Mouse (Mus musculus): ENCODE measurements around the gene Bmx. TPM values are rescaled to one million over a fixed set of nuclear protein-coding genes. Genes with fewer than 3 reads are reported as not detected.

Gene Bmx
- polyA plus RNA-seq, 1 experiment, result not detected

GRCm38 (mm10) chrX:164264861-164265260 is 6.9 kb upstream of the Bmx start:
- Histone ChIP-seq H3K27me3 (ENCODE audit: control insufficient read depth) (no peaks in the 10 kb centered on the region; the same call in 1 of the 2 replicates), H3K4me1 (ENCODE audit: control insufficient read depth) (peaks cover 9% of the 10 kb centered on the region), H3K36me3 (ENCODE audit: control insufficient read depth) (no peaks in the 10 kb centered on the region), H3K9me3 (ENCODE audit: control insufficient read depth, low read length) (no peaks in the 10 kb centered on the region), H3K4me3 (replicated peaks) (no peak overlapping the region)
- TF ChIP-seq TAL1 (IDR thresholded peaks at IDR 0.05; ENCODE audit: low read length), result no peak
- no peak for TF ChIP-seq GATA1 (IDR thresholded peaks at IDR 0.05; ENCODE audit: low read length)

GRCm38 (mm10) chrX:164262286-164262685 is 4.3 kb upstream of the Bmx start:
- no peaks in the 10 kb centered on the region; the same call in 1 of the 2 replicates for H3K27me3 ChIP-seq (ENCODE audit: control insufficient read depth)
- H3K4me1 ChIP-seq (ENCODE audit: control insufficient read depth), result no peaks in the 10 kb centered on the region; the same call in 1 of the 2 replicates
- H3K4me3 ChIP-seq (replicated peaks), result no peak overlapping the region
- H3K9me3 ChIP-seq (ENCODE audit: control insufficient read depth, low read length), result no peaks in the 10 kb centered on the region
- no peak for TF ChIP-seq GATA1 (IDR thresholded peaks at IDR 0.05; ENCODE audit: low read length)
- TF ChIP-seq TAL1 (IDR thresholded peaks at IDR 0.05; ENCODE audit: low read length), result no peak
- H3K36me3 ChIP-seq (ENCODE audit: control insufficient read depth), result no peaks in the 10 kb centered on the region

- Histone ChIP-seq H3K4me3 (replicated peaks) (no peak overlapping the region), H3K27me3 (ENCODE audit: control insufficient read depth) (no peaks in the 10 kb centered on the region), H3K36me3 (ENCODE audit: control insufficient read depth) (no peaks in the 10 kb centered on the region), H3K4me1 (ENCODE audit: control insufficient read depth) (no peaks in the 10 kb centered on the region), H3K9me3 (ENCODE audit: control insufficient read depth, low read length) (no peaks in the 10 kb centered on the region)
- TF ChIP-seq GATA1 (IDR thresholded peaks at IDR 0.05; ENCODE audit: low read length) (no peak), TAL1 (IDR thresholded peaks at IDR 0.05; ENCODE audit: low read length) (no peak)
These were observed 669 bp upstream of the Bmx start for GRCm38 (mm10) chrX:164258662-164259061.

GRCm38 (mm10) chrX:164256527-164256926 is 1.5 kb downstream of the Bmx start:
- no peaks in the 10 kb centered on the region for H3K27me3 ChIP-seq (ENCODE audit: control insufficient read depth)
- no peak overlapping the region for H3K4me3 ChIP-seq (replicated peaks)
- TF ChIP-seq TAL1 (IDR thresholded peaks at IDR 0.05; ENCODE audit: low read length) (no peak), GATA1 (IDR thresholded peaks at IDR 0.05; ENCODE audit: low read length) (no peak)
- no peaks in the 10 kb centered on the region for H3K36me3 ChIP-seq (ENCODE audit: control insufficient read depth)
- no peaks in the 10 kb centered on the region for H3K4me1 ChIP-seq (ENCODE audit: control insufficient read depth)
- no peaks in the 10 kb centered on the region for H3K9me3 ChIP-seq (ENCODE audit: control insufficient read depth, low read length)

GRCm38 (mm10) chrX:164246722-164247121 is 11.3 kb downstream of the Bmx start:
- TF ChIP-seq TAL1 (IDR thresholded peaks at IDR 0.05; ENCODE audit: low read length) (no peak), GATA1 (IDR thresholded peaks at IDR 0.05; ENCODE audit: low read length) (no peak)
- H3K4me1 ChIP-seq (ENCODE audit: control insufficient read depth), result no peaks in the 10 kb centered on the region
- no peaks in the 10 kb centered on the region for H3K36me3 ChIP-seq (ENCODE audit: control insufficient read depth)
- no peaks in the 10 kb centered on the region for H3K9me3 ChIP-seq (ENCODE audit: control insufficient read depth, low read length)
- no peaks in the 10 kb centered on the region for H3K27me3 ChIP-seq (ENCODE audit: control insufficient read depth)
- H3K4me3 ChIP-seq (replicated peaks), result no peak overlapping the region

GRCm38 (mm10) chrX:164245714-164246113 is 12.3 kb downstream of the Bmx start:
- TF ChIP-seq GATA1 (IDR thresholded peaks at IDR 0.05; ENCODE audit: low read length), result no peak
- TF ChIP-seq TAL1 (IDR thresholded peaks at IDR 0.05; ENCODE audit: low read length), result no peak
- Histone ChIP-seq H3K36me3 (ENCODE audit: control insufficient read depth) (no peaks in the 10 kb centered on the region), H3K4me3 (replicated peaks) (no peak overlapping the region), H3K4me1 (ENCODE audit: control insufficient read depth) (no peaks in the 10 kb centered on the region), H3K9me3 (ENCODE audit: control insufficient read depth, low read length) (no peaks in the 10 kb centered on the region), H3K27me3 (ENCODE audit: control insufficient read depth) (no peaks in the 10 kb centered on the region)

DNA sequence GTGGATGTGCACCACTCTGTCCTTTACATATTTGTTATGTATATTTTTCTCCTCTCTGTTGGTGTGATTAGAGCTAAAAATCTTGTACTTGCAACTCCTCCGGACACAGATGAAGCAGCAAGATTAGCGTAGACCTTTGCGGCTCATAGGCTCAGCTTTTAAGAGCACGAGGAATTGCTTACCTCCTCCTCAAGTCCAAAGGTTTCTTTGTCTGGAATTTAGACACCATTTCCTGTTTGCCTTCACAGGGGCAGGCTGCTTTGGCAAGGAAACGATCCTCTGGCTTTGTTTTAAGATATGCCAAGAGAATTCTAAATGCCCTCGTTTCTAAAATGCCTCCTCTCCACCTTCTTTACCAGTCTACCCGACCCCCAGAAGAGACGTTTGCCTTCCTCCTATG is 24.6 kb downstream of the Bmx start:
- no peaks in the 10 kb centered on the region for H3K27me3 ChIP-seq (ENCODE audit: control insufficient read depth)
- no peaks in the 10 kb centered on the region for H3K36me3 ChIP-seq (ENCODE audit: control insufficient read depth)
- no peak overlapping the region for H3K4me3 ChIP-seq (replicated peaks)
- no peaks in the 10 kb centered on the region for H3K4me1 ChIP-seq (ENCODE audit: control insufficient read depth)
- TF ChIP-seq GATA1 (IDR thresholded peaks at IDR 0.05; ENCODE audit: low read length), result no peak
- no peak for TF ChIP-seq TAL1 (IDR thresholded peaks at IDR 0.05; ENCODE audit: low read length)
- 0 out of 2 replicates have a peak, but pooled peaks cover 2% of the 10 kb centered on the region for H3K9me3 ChIP-seq (ENCODE audit: control insufficient read depth, low read length)

DNA sequence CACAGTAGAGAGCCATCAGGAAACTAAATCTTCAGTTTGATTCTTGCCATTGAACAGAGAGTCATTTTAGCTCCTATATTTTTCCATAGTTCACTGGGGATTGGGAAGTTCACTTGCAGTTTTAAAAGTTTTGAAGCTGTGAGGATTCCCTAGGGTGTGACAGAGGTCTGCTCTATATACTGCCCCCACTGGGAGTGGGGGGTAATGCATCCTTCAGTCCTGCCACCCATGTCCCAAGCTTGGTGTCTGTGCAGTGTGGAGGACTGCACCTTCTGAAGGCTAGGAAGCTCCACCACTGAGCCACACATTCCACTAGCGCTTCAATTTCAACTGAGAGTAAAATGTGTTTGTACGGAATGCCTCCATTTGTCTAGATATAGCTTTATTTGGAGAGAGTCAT is 36.0 kb downstream of the Bmx start:
- Histone ChIP-seq H3K36me3 (ENCODE audit: control insufficient read depth) (no peaks in the 10 kb centered on the region), H3K4me3 (replicated peaks) (no peak overlapping the region), H3K4me1 (ENCODE audit: control insufficient read depth) (no peaks in the 10 kb centered on the region), H3K9me3 (ENCODE audit: control insufficient read depth, low read length) (no peaks in the 10 kb centered on the region), H3K27me3 (ENCODE audit: control insufficient read depth) (no peaks in the 10 kb centered on the region)
- TF ChIP-seq TAL1 (IDR thresholded peaks at IDR 0.05; ENCODE audit: low read length) (no peak), GATA1 (IDR thresholded peaks at IDR 0.05; ENCODE audit: low read length) (no peak)

DNA sequence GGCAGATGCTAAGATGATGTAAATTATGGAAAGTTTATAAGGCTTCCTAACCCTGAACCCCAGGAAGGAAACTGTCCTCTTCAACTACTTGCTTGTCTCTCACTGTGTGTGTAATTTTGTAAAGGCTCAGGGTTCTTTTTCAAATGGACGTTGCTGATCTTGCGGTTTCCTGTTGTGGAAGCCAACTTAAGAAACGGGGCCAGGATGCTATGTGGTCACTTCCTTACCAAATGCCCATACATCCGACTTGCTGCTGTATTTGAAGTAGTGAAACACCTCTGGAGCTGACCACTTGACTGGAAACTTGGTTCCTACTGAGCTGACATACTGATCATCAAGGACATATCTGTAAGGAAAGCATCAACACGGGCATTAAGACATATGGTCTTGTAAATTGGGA is 57.4 kb downstream of the Bmx start:
- Histone ChIP-seq H3K4me1 (ENCODE audit: control insufficient read depth) (peaks cover 13% of the 10 kb centered on the region), H3K36me3 (ENCODE audit: control insufficient read depth) (no peaks in the 10 kb centered on the region), H3K9me3 (ENCODE audit: control insufficient read depth, low read length) (no peaks in the 10 kb centered on the region), H3K27me3 (ENCODE audit: control insufficient read depth) (no peaks in the 10 kb centered on the region), H3K4me3 (replicated peaks) (no peak overlapping the region)
- TF ChIP-seq GATA1 (IDR thresholded peaks at IDR 0.05; ENCODE audit: low read length) (no peak), TAL1 (IDR thresholded peaks at IDR 0.05; ENCODE audit: low read length) (no peak)

GRCm38 (mm10) chrX:164197679-164198078 is 60.3 kb downstream of the Bmx start:
- Histone ChIP-seq H3K27me3 (ENCODE audit: control insufficient read depth) (no peaks in the 10 kb centered on the region), H3K9me3 (ENCODE audit: control insufficient read depth, low read length) (no peaks in the 10 kb centered on the region), H3K4me3 (replicated peaks) (no peak overlapping the region), H3K36me3 (ENCODE audit: control insufficient read depth) (no peaks in the 10 kb centered on the region), H3K4me1 (ENCODE audit: control insufficient read depth) (peaks cover 13% of the 10 kb centered on the region)
- 0 out of 2 replicates have a peak, but pooled peaks have one; percentile 25 for TF ChIP-seq GATA1 (IDR thresholded peaks at IDR 0.05; ENCODE audit: low read length)
- TF ChIP-seq TAL1 (IDR thresholded peaks at IDR 0.05; ENCODE audit: low read length), result peak; percentile 43; the same call in 2 of the 3 replicates
